9 mouse cellular contexts compared by ENCODE assay signal in genomic region chr1:36129126-36129525, GRCm38 (mm10).
DNase-seq lines count a peak whose midpoint lies in the region; ATAC-seq and TF ChIP-seq lines count a peak whose summit lies in the region.
"Had no signal": no experiment of that assay in that cellular context is flagged by ENCODE, and none has a peak within 500 bp of the region (broad histone marks: within the 10 kb centered on the region; RNA-seq: fewer than 3 reads in every experiment).

No protein-coding gene starts in this region.

- H3K36me3 ChIP-seq in liver, embryonic 12.5 days, result no peaks in the 10 kb centered on the region
- no peaks in the 10 kb centered on the region for H3K36me3 ChIP-seq in forebrain, embryonic 15.5 days
- H3K36me3 ChIP-seq in midbrain, embryonic 10.5 days, result no peaks in the 10 kb centered on the region

- peak overlapping the region; percentile 87 for H3K27ac ChIP-seq in liver, embryonic 12.5 days
- peak overlapping the region; percentile 21; the same call in 1 of the 2 replicates for H3K27ac ChIP-seq in embryonic fibroblast, embryonic 13.5 days (ENCODE audit: insufficient read depth, low read length)
- no peak overlapping the region for H3K27ac ChIP-seq in forebrain, embryonic 15.5 days (replicated peaks)
- no peak overlapping the region for H3K27ac ChIP-seq in midbrain, embryonic 10.5 days (replicated peaks)

- no peaks in the 10 kb centered on the region for H3K9me3 ChIP-seq in liver, embryonic 12.5 days (replicated peaks)
- no peaks in the 10 kb centered on the region for H3K9me3 ChIP-seq in forebrain, embryonic 15.5 days
- H3K9me3 ChIP-seq in midbrain, embryonic 10.5 days (replicated peaks), result no peaks in the 10 kb centered on the region; the same call in 1 of the 2 replicates

- H3K4me3 ChIP-seq in liver, embryonic 12.5 days, result no peak overlapping the region
- H3K4me3 ChIP-seq in embryonic fibroblast, embryonic 13.5 days (ENCODE audit: insufficient read depth, low read length), result no peak overlapping the region
- no peak overlapping the region for H3K4me3 ChIP-seq in forebrain, embryonic 15.5 days
- H3K4me3 ChIP-seq in midbrain, embryonic 10.5 days, result no peak overlapping the region

- peaks cover 2% of the 10 kb centered on the region; the same call in 1 of the 2 replicates for H3K27me3 ChIP-seq in liver, embryonic 12.5 days (replicated peaks)
- H3K27me3 ChIP-seq in forebrain, embryonic 15.5 days, result no peaks in the 10 kb centered on the region
- H3K27me3 ChIP-seq in midbrain, embryonic 10.5 days (ENCODE audit: low read depth, poor library complexity, severe bottlenecking), result no peaks in the 10 kb centered on the region

- ATAC-seq in liver, embryonic 12.5 days, result no peak
- no peak for ATAC-seq in forebrain, embryonic 15.5 days (replicated peaks)

- WGBS in liver, embryonic 12.5 days (ENCODE audit: insufficient replicate concordance), result 21% methylated on average over 4 of the region's 4 CpGs
- WGBS in forebrain, embryonic 15.5 days, result 74% methylated on average over 4 of the region's 4 CpGs
- WGBS in midbrain, embryonic 10.5 days, result 80% methylated on average over 4 of the region's 4 CpGs

- H3K4me2 ChIP-seq in liver, embryonic 12.5 days, result no peak overlapping the region
- H3K4me2 ChIP-seq in forebrain, embryonic 15.5 days (replicated peaks), result no peak overlapping the region

- no peak overlapping the region; the same call in 1 of the 2 replicates for H3K9ac ChIP-seq in liver, embryonic 12.5 days
- no peak overlapping the region for H3K9ac ChIP-seq in forebrain, embryonic 15.5 days (replicated peaks)

- TF ChIP-seq CTCF in embryonic fibroblast, embryonic 13.5 days (IDR thresholded peaks at IDR 0.05; ENCODE audit: borderline replicate concordance, insufficient read depth, low read length), result no peak

- peaks cover 52% of the 10 kb centered on the region for H3K4me1 ChIP-seq in liver, embryonic 12.5 days
- H3K4me1 ChIP-seq in embryonic fibroblast, embryonic 13.5 days (ENCODE audit: control insufficient read depth, insufficient read depth, low read length), result peaks cover 17% of the 10 kb centered on the region
- H3K4me1 ChIP-seq in forebrain, embryonic 15.5 days, result peaks cover 5% of the 10 kb centered on the region; the same call in 1 of the 2 replicates
- H3K4me1 ChIP-seq in midbrain, embryonic 10.5 days, result no peaks in the 10 kb centered on the region

- DNase-seq in liver, result no peak
- DNase-seq in kidney, postnatal 4 days, result peak; percentile 78 to 83
- DNase-seq in spleen, postnatal 36 days (ENCODE audit: low spot score in 2 of 2), result peak; percentile 36 to 41
- no peak for DNase-seq in frontal cortex, postnatal 36 days (ENCODE audit: low spot score in 2 of 2)
- DNase-seq in midbrain, embryonic 10.5 days (ENCODE audit: low spot score), result no peak
- DNase-seq: cerebellum, postnatal 10 days had no signal

- no peak for TF ChIP-seq POLR2A in embryonic fibroblast, embryonic 13.5 days (IDR thresholded peaks at IDR 0.05; ENCODE audit: low read depth, low read length)

Comparison
In these comparisons a context has a peak if more than half of its experiments do, and no peak if none do; other contexts are left out.
1. H3K27ac ChIP-seq: peak in liver, embryonic 12.5 days (single experiment) and embryonic fibroblast, embryonic 13.5 days (single experiment); none in forebrain, embryonic 15.5 days (single experiment) and midbrain, embryonic 10.5 days (single experiment).
2. DNase-seq: peak in kidney, postnatal 4 days (2 of 2) and spleen, postnatal 36 days (2 of 2); none in liver (single experiment), frontal cortex, postnatal 36 days (0 of 2) and midbrain, embryonic 10.5 days (single experiment).